Mouse (Mus musculus) lung, adult 18-20 months (tissue): Measurements from ENCODE around the gene Syk.

Experiments used
- DNase-seq, 2 experiments: peaks; one replicate each; pipeline ENCODE4 v3.0.0; 2022; ENCODE audit warnings: mixed read lengths in 2 of 2

The Syk gene

DNA sequence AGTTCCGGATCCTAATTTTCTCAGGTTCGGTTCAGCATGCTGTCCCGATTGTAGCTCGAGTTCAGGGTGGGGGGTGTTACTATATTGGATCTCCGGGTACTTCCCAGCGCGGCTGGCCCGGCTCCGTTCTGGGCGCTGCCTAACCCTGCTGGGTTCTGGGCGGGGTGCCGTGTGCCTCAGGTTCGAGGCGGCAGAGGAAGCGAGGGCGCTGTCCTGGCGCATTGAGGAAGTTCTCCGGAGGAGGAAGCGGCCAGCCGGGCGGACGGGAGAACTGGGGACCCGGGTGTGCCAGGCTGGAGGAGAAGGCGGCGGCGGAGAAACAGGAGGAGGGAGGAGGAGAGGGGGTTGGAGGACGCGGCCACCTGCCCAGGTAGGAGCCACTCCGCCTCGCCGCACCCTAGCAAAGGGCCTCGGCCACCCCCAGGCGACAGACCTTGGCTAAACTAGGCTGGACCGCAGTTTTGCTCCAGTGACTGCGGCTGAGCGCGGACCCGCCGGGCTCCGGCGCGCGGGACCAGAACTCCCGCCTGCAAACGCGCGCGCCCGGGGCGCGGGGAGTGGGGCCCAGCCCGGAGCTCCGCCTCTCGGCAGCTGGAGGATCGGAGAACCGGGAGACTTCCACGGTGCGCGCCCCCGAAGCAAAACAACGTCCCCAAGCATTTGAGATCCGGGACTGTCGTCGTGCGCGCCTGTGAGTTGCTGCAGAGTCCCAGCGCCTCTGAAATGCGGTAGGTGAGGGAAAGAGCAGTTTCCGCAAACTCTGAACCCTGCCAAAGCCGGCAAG, at the start of gene Syk:
TSS of gene Syk (plus strand) at position 296 of the 784 bp plus-strand sequence.
- DNase-seq, result peak; percentile 52 to 69

DNA sequence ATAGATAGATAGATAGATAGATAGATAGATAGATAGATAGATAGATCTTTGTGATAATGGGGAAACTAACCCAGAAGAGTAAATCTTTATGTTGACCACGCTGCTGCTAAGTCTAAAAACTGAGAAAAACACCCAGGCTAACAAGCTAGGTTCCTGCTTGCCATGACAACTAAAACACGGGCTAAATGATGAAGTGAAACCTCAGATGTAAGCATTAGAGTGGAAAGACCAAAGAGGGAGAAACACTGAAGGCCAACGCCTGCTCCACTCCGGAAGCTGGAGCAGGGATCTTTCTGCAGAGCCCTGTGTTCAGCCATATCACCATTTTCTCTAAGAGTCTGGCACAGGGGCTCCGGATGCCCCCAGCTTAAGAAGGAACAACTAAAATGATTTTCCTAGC, 49.3 kb upstream of the Syk start:
- no peak for DNase-seq

DNA sequence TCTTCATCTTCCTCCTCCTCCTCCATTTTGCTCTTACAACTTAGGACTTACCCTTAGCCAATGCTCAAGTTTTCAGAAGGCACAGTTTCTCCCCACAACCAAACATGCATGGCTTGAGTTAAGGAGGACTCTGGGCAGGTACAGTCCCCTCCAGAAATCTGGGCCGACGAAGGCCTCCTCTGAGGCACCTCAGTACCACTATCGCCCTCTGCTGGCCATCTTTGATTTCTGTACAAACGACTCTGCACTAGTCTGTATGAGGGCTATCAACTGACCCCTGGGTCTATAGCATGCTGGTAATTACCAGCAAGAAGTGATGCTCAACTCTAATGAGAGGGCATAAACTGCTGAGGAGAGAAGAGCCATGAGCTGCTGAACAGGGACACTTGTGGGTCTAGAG, 47.4 kb upstream of the Syk start:
- DNase-seq, result peak; percentile 22 to 42

DNA sequence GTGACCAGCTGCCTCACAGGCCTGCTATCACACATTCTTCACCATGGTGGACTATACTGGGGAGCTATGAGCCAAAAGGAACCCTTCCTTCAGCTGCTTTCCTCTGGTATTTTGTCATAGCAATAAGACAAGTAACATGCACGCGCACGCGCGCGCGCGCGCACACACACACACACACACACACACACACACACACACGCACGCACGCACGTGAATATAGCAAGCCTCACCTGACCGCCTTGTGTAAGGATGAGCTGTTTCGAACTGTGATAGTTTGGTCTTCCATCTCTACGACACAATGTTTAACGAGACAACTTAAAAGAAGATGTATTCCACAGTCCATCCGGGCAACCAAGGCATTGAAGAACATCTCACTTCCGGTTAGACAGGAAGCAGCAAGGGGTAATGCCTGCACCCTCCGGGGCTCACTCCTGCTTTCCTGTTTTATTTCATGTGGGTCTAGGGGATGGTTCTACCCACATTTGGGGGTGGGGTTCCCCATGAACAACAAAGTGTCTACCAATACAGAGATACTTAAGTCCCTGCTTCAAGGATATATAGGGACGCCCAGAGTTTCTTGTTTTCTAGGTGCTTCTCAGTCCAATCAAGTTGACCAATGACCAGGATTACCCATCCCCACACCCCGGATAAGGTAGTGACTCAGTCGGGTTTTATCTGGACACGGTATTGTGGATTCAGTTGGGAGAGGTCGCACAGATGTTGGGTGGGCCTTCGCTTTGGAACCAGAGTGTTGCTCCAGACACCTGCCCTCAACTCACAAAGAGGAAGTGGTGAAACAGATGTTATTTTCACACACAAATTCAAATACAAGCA, 45.0 kb upstream of the Syk start:
- DNase-seq, result no peak

DNA sequence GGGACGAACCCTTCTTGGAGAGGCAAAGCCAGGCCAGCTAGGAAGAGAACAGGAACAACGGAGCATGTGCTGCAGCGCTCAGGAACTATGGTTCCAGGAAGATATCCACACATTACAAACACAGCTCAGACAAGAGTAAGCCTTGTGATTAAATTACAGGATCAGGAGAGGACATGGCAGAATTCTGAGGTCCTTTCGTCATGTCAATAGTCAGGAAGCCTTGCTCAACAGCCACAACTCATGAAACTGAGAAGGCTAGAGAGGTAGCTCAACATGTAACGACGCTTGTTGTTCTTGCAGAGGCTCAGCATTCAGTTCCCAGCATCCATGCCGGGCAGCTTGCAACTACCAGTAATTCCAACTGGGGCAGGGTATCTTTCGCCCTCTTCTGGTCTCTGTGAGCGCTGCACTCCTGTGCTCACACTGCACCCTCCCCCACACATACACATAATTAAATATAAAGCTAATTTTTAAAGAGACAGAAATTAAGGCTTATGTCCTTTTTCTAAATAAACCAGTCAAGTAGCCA, 44.3 kb upstream of the Syk start:
- DNase-seq, result no peak

DNA sequence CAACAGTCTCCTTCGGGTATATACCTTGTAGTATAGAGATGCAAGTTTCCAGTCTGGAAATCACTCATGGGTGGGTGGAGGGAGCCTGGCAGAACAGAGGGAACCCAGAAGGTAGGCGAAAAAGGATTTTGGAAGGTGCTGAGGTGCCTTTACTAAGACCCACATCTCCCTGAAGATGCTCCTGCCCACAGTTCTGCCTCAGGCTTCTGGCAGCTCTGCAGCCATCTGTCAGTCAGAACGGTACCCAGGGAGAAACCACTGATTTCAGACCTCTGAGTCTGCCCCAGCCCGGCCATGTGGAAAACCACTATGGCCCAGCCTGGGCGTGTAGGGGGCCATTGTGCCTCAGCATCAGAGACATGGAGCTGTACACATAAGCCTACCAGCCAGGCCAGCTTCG, 43.5 kb upstream of the Syk start:
- no peak for DNase-seq

DNA sequence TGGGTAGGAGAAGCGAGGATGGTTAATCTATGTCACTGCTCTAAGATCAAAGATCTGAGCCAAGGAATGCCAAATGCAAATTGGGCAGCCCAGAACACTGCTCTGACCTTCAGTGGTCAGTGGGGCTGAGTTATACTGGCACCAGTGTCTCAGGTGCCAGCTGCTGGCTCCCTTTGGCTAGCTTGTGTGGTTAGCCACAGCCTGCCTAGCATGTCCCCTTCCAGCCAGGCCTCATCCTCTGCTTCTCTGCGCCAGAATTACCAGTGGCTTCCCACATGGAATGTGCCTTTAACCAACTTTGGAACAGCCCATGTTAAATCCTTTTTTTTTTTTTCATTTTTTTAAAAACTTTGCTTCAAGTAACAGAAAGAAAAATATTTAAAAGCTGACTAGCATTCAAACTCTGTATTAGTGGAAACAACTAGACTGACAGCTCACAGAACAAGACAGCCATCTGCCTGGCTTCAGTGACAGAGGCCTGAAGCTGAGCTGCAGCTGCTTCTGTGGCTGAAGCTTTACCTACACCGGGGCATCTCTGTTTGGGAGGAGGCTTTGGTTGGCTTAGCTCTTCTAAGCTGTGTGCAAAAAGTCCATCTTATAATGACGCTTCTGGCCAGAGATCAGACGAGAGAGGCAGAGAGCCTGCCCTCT, 41.5 kb upstream of the Syk start:
- no peak for DNase-seq

DNA sequence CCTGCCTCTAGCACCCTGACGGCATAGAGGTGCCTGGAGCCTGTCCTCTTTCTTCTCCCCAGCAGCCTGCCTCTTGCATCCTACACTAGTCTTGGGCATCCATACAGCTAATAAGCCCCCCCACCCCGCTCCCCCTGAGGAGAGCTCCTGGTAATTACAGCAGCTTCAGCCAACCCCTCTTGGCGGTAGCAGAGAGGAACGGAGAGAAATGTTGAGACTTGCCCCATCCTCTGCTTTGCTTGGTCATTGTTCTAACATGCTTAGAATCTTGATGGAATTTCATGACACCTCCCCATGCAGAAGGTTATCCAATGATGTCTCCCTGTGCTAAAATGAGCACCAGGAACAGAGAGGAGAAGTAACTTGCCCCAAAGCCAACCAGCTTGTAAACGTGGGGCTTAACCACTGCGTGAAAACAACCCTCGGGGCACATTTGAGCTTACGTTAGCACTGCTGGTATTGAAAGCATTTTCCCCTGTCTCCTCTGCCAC, 40.9 kb upstream of the Syk start:
- no peak for DNase-seq

DNA sequence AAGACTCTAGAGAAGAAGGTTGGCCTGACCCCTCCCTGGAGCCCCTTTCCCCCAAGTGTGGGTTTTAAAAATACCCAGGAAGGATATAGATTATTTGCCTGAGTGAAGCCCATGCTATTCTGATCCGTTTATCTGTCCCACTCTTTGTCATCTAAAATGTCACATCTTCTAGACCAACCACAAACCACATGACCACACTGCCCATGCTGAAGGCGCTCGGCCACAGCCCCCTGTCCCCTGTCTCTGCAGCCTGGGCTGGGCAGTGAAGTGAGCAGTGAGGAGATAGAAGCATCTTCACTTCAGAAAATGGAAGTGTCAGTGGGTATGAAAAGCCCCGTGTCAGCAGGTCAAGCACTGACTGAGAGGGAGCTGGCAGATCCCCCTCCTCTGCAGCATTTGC, 40.3 kb upstream of the Syk start:
- DNase-seq, result no peak

DNA sequence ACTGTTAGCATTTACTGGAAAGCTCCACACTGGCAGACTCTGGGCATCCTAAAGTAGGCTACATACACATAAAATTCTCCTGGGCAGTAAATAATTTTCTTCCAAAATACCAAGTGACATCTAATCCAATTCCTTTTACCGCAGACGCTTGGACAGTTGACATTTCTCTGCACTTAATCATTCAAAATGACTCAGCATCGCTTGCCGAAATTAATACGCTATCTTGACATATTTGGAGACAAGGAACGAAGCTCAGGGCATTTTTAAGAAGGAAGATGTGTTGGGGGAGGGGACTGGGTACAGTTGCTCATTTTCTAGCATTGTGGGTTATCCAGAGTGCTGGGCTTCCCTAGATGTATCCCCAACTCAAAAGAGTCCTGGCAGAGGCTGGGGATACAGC, 36.7 kb upstream of the Syk start:
- no peak for DNase-seq

DNA sequence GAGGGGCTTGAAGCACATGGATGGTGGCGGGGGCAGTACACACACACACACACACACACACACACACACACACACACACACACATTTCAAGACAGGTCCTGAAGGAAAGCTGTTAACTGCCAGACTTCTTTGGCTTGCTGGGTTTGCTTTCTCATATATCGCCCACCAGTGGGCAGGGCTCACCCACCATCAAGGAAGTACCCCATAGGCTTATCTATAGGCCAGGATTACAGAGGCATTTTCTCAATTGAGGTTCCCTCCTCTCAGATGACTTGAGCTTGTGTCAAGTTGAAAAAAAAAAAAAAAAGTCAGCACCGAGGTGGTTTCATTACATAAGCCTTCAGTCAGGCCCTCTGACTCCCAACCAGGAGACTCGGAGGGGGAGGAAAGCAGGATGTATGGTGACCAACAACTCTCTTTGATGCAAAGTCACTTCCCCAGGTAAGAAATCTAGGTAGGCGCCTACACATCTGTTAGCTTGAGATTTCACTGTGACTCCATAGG, 32.2 kb upstream of the Syk start:
- no peak for DNase-seq

DNA sequence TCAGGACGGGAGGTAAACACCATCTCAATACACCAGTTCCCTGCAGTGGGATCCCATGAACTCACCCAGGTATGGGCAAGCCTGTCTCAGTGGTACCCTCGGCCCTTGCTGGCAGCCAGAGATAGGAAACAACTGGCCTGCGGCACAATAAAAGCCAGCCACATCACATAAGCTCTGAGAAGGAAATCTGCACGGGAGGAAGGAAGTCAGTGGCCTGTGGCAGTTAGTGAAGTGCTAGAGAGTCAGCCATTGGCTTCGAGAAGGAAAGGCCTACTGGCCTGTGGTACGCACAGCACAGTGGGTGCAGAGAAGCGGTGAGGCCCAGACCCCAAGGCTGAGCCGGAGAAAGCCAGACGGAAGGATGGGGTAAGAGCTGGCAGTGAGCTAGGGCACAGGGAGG, 31.7 kb upstream of the Syk start:
- no peak for DNase-seq

DNA sequence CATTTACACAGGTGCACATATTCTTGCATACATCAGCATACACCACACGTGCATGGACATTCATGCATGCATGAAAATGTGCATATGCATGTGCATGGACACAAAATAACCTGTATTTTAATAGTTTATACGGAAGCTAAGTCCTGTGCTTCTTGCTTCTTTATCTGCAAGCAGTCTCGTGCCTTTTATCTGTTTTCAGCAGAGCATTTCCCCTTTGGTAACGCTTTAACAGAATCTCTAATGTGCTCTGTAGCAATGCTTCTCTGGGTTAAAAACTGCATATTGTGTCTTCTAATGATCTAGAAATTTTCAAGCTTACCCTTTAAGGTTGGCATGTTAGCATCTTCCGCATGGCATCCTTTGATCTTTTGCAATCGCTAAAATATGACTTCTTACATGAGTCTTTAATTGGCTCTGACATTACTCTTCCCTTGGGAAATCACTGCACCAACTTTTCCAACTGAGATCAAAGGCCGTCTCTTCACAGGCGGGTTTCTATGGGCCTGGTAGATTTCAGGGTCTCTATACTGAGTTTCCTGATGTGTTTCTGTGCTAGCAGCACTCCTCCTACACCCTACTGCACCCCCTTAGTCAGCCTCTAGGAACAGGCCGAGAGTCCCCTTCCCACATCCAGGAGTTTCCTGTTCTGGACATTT, 30.0 kb upstream of the Syk start:
- DNase-seq, result no peak

DNA sequence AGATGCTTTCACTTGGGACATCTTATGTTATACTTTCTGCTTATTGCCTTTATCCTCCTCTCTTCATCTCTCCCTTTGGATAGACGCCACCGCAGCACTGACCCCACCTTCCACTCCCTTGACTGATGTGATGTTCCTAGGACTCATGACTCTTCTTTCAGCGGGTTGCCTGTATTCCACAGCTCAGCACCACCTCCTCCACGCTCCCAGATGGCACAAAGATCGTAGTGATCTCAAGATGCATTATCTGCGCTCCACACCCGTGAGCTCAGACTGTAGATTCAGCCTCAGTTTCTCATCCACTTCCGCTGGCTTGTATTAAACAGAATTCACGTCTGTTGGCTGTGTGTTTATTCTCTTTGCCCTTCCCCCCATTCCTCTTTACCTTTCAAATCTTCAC, 28.3 kb upstream of the Syk start:
- DNase-seq, result no peak

DNA sequence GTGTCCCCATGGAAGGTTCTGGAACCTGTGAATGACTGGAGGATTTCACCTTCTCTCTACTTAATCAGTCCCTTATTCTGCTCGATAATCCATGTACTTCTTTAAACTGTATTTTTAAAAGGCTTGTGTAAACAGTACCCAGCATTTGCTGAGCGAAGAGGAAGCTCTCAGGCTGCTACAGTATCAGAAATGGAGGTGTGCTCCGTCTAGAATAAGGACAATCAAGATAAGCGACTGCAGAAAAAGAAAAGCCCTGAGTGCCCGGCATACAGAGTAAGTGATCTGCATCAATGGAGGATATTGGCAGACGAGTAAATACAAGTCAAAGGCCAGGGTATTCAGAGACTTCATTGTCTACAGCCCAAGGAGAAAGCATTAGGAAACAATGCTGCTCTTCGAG, 25.6 kb upstream of the Syk start:
- DNase-seq, result no peak

DNA sequence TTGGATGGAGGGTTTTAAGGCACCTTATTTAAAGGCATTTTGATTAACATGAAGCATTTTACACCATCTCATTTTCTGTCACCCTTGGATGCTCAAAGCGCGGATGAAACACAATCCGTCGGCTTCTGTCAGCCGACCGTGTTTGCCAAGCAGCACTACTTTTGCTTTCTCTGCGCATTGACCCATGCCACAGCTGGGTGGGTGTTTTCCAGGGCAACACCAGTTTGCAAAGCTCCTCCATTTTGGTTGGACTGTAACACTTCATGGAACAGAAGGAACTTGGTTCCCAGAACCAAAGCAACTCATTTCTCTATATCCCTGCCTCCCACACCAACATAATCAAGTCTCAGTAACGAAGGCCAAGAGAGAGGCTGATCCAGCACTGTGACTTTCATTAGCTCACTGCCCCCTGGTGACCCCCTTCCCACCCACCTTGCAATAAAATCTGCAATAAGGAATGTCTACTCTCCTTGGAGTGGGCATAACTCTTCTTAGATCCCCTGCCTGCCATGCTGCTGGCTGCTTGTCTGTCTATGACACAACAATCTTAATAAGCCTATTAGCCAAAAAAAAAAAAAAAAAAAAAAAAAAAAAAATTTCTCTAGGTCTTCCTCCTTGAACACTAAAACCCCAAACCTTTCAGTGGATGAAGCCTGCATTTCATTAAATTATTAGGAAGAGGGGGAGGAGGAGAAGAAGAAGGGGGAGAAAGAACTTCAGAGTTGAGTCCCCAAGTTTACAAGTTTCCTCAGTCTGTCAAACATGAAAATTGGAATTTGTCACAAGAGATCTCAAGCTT, 21.4 kb upstream of the Syk start:
- no peak for DNase-seq

DNA sequence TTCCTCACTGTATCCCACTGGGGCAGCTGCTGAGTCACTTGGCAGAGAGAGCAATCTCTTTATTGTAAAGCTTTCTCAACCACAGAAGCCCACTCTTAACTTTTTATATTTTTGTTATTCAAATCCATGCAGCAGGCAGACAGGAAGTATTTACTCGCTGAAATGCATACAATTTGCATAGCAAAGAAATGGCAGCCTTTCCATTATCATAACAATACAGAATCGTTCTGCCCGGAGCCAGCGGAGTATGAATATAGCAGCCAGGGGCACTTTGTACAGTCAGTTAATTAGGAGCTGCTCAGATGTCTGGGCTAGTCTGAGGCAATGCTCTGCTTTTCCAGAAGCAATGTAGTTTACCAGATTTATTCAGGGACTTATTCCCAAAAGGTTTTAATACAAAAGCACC, 20.8 kb upstream of the Syk start:
- DNase-seq, result no peak

DNA sequence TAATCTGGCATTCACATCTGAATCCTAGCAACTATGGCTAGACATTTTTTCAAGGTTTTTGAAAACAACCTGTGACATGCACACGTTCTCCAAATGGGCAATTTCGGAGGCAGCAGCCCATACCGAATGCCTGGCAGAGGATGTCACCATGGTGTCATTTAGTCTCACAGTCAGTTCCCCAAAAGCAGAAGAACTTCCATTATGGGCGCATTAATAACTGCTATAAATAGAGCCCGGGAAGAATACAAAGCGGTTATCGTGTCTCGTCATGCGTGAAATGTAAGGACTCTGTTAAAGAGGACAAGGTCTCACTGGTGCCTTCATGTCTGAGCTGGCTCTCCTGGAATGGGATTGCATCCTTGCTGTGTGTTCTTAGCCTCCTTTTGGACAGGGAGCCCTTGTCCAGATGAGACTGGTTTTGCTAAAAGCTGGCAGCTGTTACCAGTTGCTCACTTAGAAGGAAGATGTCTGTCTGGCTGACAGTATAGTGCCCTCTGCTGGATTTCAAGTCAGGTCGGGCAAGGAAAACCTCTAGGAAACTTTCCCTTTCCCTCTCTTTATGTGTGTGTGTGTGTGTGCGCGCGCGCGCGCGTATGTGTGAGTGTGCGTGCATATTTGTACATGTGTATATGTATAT, 17.8 kb upstream of the Syk start:
- no peak for DNase-seq

DNA sequence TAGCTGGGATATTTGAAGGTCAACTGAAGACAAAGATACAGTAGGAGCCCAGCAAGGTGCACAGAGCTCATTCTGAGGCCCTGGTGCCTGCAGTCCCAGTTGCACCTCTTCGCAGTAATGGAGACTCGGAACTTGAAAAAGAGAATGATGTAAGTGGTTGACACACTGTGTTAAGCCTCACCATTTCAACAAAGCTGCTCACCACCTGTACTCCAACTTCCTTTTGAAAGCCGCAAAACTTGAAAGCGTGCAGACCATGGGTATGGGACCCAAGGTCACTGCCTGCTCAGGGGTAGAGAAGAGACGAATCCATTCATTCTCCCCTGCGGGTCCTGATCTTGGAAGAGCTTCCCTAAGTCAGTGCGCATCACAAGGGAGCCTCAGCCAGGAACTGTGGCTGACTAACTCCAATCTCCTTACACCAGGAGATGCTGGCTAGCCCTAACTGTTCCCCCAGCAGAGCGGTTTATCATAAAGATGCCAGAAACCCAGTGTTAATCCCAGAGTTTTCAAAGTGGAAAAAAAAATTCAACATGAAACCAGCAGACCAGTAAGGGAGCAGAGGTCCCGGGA, 16.7 kb upstream of the Syk start:
- DNase-seq, result no peak

DNA sequence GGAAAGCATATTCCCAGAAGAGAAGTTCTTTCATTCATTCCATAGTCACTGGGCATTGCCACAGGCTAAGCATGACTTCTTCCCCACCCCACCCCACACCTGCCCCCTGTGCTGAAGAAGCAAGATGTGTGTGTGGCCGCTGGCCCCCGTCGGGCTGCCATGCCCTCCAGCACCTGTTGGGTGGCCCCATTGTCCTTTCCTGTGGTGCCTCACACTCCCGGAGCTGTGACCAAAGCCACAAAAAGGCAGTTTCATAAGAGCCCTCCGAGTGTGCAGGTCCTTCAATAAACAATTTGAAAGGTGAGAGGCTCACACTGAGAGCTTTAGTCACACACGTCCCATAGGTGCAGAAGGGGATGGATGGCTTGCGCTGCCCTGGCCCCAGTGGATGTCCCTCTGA, 16.2 kb upstream of the Syk start:
- DNase-seq, result no peak
